ENCODE assay signal across 1 mouse cellular context in the genomic region with DNA sequence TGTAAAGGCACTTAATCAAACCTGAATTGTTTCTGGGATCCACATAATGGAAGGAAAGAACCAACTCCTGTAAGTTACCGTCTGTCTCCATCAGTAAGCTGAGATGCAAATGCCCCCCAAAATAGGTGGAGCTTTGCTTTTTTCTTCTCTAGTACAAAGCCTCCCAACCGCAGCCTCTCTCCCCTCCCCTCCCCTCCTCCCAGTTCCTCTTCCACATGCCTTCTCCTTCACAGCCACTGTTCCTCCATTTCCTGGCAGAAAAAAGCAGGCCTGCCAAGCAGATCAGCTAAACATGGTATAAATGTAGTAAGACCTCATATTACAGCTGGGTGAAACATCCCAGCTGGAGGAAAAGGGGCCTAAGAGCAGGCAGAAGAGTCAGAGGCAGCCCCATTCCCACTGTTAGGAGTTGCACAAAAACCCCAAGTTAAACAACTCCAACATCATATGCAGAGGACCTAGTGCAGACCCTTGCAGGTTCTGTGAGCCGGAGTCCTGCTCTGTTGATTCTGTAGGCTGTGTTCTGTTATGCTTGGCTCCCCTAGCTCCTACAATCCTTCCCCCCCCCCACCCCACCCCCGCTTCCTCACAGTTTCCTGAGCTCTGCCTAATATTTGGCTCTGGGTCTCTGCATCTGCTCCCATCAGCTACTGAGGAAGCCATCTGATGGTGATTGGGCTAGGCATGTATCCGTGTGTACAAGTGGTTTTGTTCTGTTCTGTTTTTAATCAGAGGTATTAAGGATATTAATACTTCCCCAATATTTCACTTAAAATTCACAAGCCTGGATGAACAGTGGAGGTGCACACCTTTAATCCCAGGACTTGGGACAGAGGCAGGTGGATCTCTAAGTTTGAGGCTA.
TF ChIP-seq lines count a peak whose summit lies in the region.

No protein-coding gene starts in this region.

TF ChIP-seq in MEL, 35 proteins besides CTCF, POLR2A, EP300 and RAD21 (continued from another document):
- no peak for TF ChIP-seq CHD1 (IDR thresholded peaks at IDR 0.05; ENCODE audit: low read depth, low read length)
- no peak for TF ChIP-seq TCF12 (IDR thresholded peaks at IDR 0.05; ENCODE audit: low read depth, low read length)
- no peak for TF ChIP-seq MAFK (IDR thresholded peaks at IDR 0.05; ENCODE audit: borderline replicate concordance, low read depth, low read length)
- no peak for TF ChIP-seq RCOR1 (IDR thresholded peaks at IDR 0.05; ENCODE audit: low read depth, low read length)
TF ChIP-seq in MEL: peak in this region for 0.
